Mouse (Mus musculus) left cerebral cortex, adult 9 months (tissue): ENCODE data around the gene Ndufa4l2.

Experiments used
- DNase-seq, 2 experiments: peaks; one replicate each; pipeline ENCODE4 v3.0.0; 2022; ENCODE audit warnings: low spot score in 2 of 2

The Ndufa4l2 gene

GRCm38 (mm10) chr10:127526048-127526447 lies 11.3 kb downstream of the Ndufa4l2 start:
- no peak for DNase-seq

- no peak for DNase-seq
Observed at GRCm38 (mm10) chr10:127526681-127527080, 11.9 kb downstream of the Ndufa4l2 start.

- DNase-seq, result no peak
Observed at GRCm38 (mm10) chr10:127527481-127527880, 12.7 kb downstream of the Ndufa4l2 start.

GRCm38 (mm10) chr10:127530945-127531344 lies 16.2 kb downstream of the Ndufa4l2 start:
- DNase-seq, result no peak

- DNase-seq, result no peak
Observed at GRCm38 (mm10) chr10:127531548-127531947, 16.8 kb downstream of the Ndufa4l2 start.

GRCm38 (mm10) chr10:127534036-127534928 lies 19.5 kb downstream of the Ndufa4l2 start, which contains the start of gene Nxph4:
TSS of gene Nxph4 (minus strand) at chr10:127534559.
- DNase-seq, result no peak

- DNase-seq, result no peak
Observed at GRCm38 (mm10) chr10:127534929-127535384, 20.2 kb downstream of the Ndufa4l2 start.

GRCm38 (mm10) chr10:127536586-127537314 lies 22.0 kb downstream of the Ndufa4l2 start:
- DNase-seq, result no peak

GRCm38 (mm10) chr10:127537854-127538583 lies 23.3 kb downstream of the Ndufa4l2 start:
- peak in 1 of 2 experiments; percentile 90 for DNase-seq

- no peak for DNase-seq
Observed at GRCm38 (mm10) chr10:127541510-127541909, 26.7 kb downstream of the Ndufa4l2 start.

- DNase-seq, result peak in 1 of 2 experiments; percentile 59
Observed at GRCm38 (mm10) chr10:127542084-127542483, 27.3 kb downstream of the Ndufa4l2 start.

GRCm38 (mm10) chr10:127542720-127543119 lies 28.0 kb downstream of the Ndufa4l2 start:
- no peak for DNase-seq

GRCm38 (mm10) chr10:127543916-127544315 lies 29.1 kb downstream of the Ndufa4l2 start:
- no peak for DNase-seq

GRCm38 (mm10) chr10:127544375-127544774 lies 29.6 kb downstream of the Ndufa4l2 start:
- DNase-seq, result no peak

- no peak for DNase-seq
Observed at GRCm38 (mm10) chr10:127546505-127546904, 31.7 kb downstream of the Ndufa4l2 start.

GRCm38 (mm10) chr10:127548236-127548635 lies 33.5 kb downstream of the Ndufa4l2 start:
- no peak for DNase-seq

- DNase-seq, result no peak
Observed at GRCm38 (mm10) chr10:127549892-127550291, 35.1 kb downstream of the Ndufa4l2 start.

GRCm38 (mm10) chr10:127555703-127556102 lies 40.9 kb downstream of the Ndufa4l2 start:
- DNase-seq, result no peak

- no peak for DNase-seq
Observed at GRCm38 (mm10) chr10:127557397-127557796, 42.6 kb downstream of the Ndufa4l2 start.

- DNase-seq, result no peak
Observed at GRCm38 (mm10) chr10:127561145-127561544, 46.4 kb downstream of the Ndufa4l2 start.

GRCm38 (mm10) chr10:127563840-127564239 lies 49.1 kb downstream of the Ndufa4l2 start:
- no peak for DNase-seq

GRCm38 (mm10) chr10:127564301-127564700 lies 49.5 kb downstream of the Ndufa4l2 start:
- DNase-seq, result peak in 1 of 2 experiments; percentile 47
